Comparison of ENCODE assay signal across 24 mouse cellular contexts in the genomic region with DNA sequence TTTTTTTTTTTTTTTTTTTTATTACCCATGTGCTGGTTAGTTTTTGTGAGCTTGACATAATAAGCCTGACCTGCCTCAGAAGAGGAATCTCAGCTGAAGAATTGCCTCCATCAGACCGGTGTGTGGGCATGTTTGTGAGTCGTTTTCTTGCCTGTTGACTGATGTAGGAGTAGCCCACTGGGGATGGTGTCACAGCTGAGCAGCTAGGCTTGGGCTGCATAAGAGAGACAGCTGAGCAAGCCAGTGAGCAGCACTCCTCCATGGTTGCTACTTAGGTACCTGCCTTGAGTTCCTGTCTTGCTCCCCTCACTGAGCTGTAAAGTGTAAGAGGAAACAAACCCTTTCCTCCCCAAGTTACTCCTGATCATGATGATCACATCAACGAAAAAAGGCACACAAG. TPM values are rescaled to one million over a fixed set of nuclear protein-coding genes. Genes with fewer than 3 reads are reported as not detected.
A peak's percentile ranks its signal among the peaks of the same experiment; 100 is the strongest.
DNase-seq lines count a peak whose midpoint lies in the region; ATAC-seq and TF ChIP-seq lines count a peak whose summit lies in the region.
"Had no signal": no experiment of that assay in that cellular context is flagged by ENCODE, and none has a peak within 500 bp of the region (broad histone marks: within the 10 kb centered on the region; RNA-seq: fewer than 3 reads in every experiment).

No protein-coding gene starts in this region.

- H3K9me3 ChIP-seq in hindbrain, embryonic 13.5 days: no peaks in the 10 kb centered on the region
- no peaks in the 10 kb centered on the region for H3K9me3 ChIP-seq in hindbrain, embryonic 12.5 days (replicated peaks)
- peaks cover 11% of the 10 kb centered on the region for H3K9me3 ChIP-seq in CH12.LX (replicated peaks; ENCODE audit: low read length)
- no peaks in the 10 kb centered on the region for H3K9me3 ChIP-seq in hindbrain, postnatal 0 days (ENCODE audit: low read length)
- H3K9me3 ChIP-seq: heart, embryonic 15.5 days; liver, embryonic 13.5 days; neural tube, embryonic 12.5 days had no signal

- no peaks in the 10 kb centered on the region for H3K27me3 ChIP-seq in hindbrain, embryonic 13.5 days
- H3K27me3 ChIP-seq in hindbrain, embryonic 12.5 days: no peaks in the 10 kb centered on the region
- H3K27me3 ChIP-seq in CH12.LX (replicated peaks): no peaks in the 10 kb centered on the region
- H3K27me3 ChIP-seq in hindbrain, postnatal 0 days (ENCODE audit: insufficient read depth, low read length): no peaks in the 10 kb centered on the region
- H3K27me3 ChIP-seq: heart, embryonic 15.5 days; liver, embryonic 13.5 days; neural tube, embryonic 12.5 days had no signal

- H3K4me3 ChIP-seq in hindbrain, embryonic 13.5 days: no peak overlapping the region
- H3K4me3 ChIP-seq in hindbrain, embryonic 12.5 days: no peak overlapping the region
- H3K4me3 ChIP-seq in CH12.LX (replicated peaks in 1 of 3; ENCODE audit: low read depth in 2 of 3, low read length in 2 of 3, poor library complexity in 1 of 3) (no peak overlapping the region), macrophage (ENCODE audit: inconsistent target) (no peak overlapping the region)
- H3K4me3 ChIP-seq in hindbrain, postnatal 0 days (ENCODE audit: low read length): no peak overlapping the region
- H3K4me3 ChIP-seq: heart, embryonic 15.5 days; liver, embryonic 13.5 days; neural tube, embryonic 12.5 days had no signal

- 0 out of 2 replicates have a peak overlapping the region, but pooled peaks have one; percentile 30 for H3K27ac ChIP-seq in hindbrain, embryonic 13.5 days
- H3K27ac ChIP-seq in hindbrain, embryonic 12.5 days: no peak overlapping the region
- H3K27ac ChIP-seq in CH12.LX (ENCODE audit: insufficient read depth, low read depth): no peak overlapping the region
- peak overlapping the region; percentile 86 for H3K27ac ChIP-seq in macrophage
- no peak overlapping the region for H3K27ac ChIP-seq in hindbrain, postnatal 0 days
- H3K27ac ChIP-seq: heart, embryonic 15.5 days; liver, embryonic 13.5 days; neural tube, embryonic 12.5 days had no signal

- H3K79me2 ChIP-seq in CH12.LX (replicated peaks; ENCODE audit: control insufficient read depth, extremely low read depth, insufficient read depth, poor library complexity, severe bottlenecking) (no peaks in the 10 kb centered on the region), macrophage (ENCODE audit: inconsistent target) (no peaks in the 10 kb centered on the region)

- TF ChIP-seq EP300 in CH12.LX (IDR thresholded peaks at IDR 0.05; ENCODE audit: low read length): no peak

- no peak for TF ChIP-seq CTCF in CH12.LX (conservative IDR thresholded peaks at IDR 0.05 in 1 of 2, IDR thresholded peaks at IDR 0.05 in 1 of 2; ENCODE audit: low read depth in 2 of 2, low read length in 2 of 2)
- no peak for TF ChIP-seq CTCF in hindbrain, postnatal 0 days (IDR thresholded peaks at IDR 0.05; ENCODE audit: low read depth)

- dilution Hi-C loops in CH12.LX (cut with MboI; ENCODE audit: extremely low pct_ligation_motif_present, extremely low pct_unique_long_range_greater_than_20kb, low sequenced_read_pairs): no loop called here

- ATAC-seq in hindbrain, embryonic 13.5 days (ENCODE audit: low FRiP score): no peak
- ATAC-seq in hindbrain, embryonic 12.5 days (ENCODE audit: low FRiP score): no peak
- ATAC-seq in hindbrain, postnatal 0 days: no peak
- ATAC-seq: forebrain, embryonic 14.5 days; lung, postnatal 0 days; midbrain, embryonic 16.5 days had no signal

- TF ChIP-seq RAD21 in CH12.LX (IDR thresholded peaks at IDR 0.05; ENCODE audit: low read depth, low read length): no peak

- 84% methylated on average over 3 of the region's 3 CpGs for WGBS in hindbrain, embryonic 13.5 days
- WGBS in hindbrain, embryonic 12.5 days: 58% methylated on average over 3 of the region's 3 CpGs
- 81% methylated on average over 3 of the region's 3 CpGs for WGBS in macrophage (ENCODE audit: missing documents)
- WGBS in hindbrain, postnatal 0 days: 73% methylated on average over 3 of the region's 3 CpGs

- H3K4me1 ChIP-seq in hindbrain, embryonic 13.5 days (replicated peaks): no peaks in the 10 kb centered on the region
- no peaks in the 10 kb centered on the region for H3K4me1 ChIP-seq in hindbrain, embryonic 12.5 days
- peaks cover 4 to 12% of the 10 kb centered on the region in 2 experiments; a peak in 2 of 4 replicates for H3K4me1 ChIP-seq in CH12.LX (ENCODE audit: control insufficient read depth in 1 of 2, insufficient read depth in 2 of 2)
- no peaks in the 10 kb centered on the region for H3K4me1 ChIP-seq in hindbrain, postnatal 0 days (ENCODE audit: insufficient read depth, low read length)
- H3K4me1 ChIP-seq: heart, embryonic 15.5 days; liver, embryonic 13.5 days; neural tube, embryonic 12.5 days had no signal

- no peak for TF ChIP-seq POLR2A in CH12.LX (IDR thresholded peaks at IDR 0.05; ENCODE audit: low read depth, low read length)

- peak; percentile 25 for DNase-seq in CH12.LX (ENCODE audit: extremely low read depth)
- peak; percentile 59 for DNase-seq in brain, adult 2 months (ENCODE audit: low read depth, low spot score)
- no peak for DNase-seq in liver
- no peak for DNase-seq in lung, postnatal 10 days
- DNase-seq in hindbrain, postnatal 0 days (ENCODE audit: low spot score): no peak
- DNase-seq: adrenal gland, postnatal 36 days; cerebellum, adult 11 months; cerebellum, adult 9-10 months; cerebellum, postnatal 36 days; kidney, adult 2 months; kidney, postnatal 25 days; left cerebral cortex, postnatal 4 days; liver, embryonic 13.5 days; lung, adult 18-20 months; right cerebral cortex, postnatal 4 days had no signal

- H3K36me3 ChIP-seq in hindbrain, embryonic 13.5 days: no peaks in the 10 kb centered on the region
- no peaks in the 10 kb centered on the region for H3K36me3 ChIP-seq in hindbrain, embryonic 12.5 days
- no peaks in the 10 kb centered on the region for H3K36me3 ChIP-seq in CH12.LX (replicated peaks in 1 of 2; ENCODE audit: control insufficient read depth in 1 of 2, insufficient read depth in 1 of 2, low read length in 1 of 2)
- H3K36me3 ChIP-seq in macrophage (ENCODE audit: inconsistent target): no peaks in the 10 kb centered on the region
- H3K36me3 ChIP-seq in hindbrain, postnatal 0 days (ENCODE audit: insufficient read depth, low read length): no peaks in the 10 kb centered on the region
- H3K36me3 ChIP-seq: heart, embryonic 15.5 days; liver, embryonic 13.5 days; neural tube, embryonic 12.5 days had no signal

- H3K4me2 ChIP-seq in hindbrain, embryonic 13.5 days: no peak overlapping the region
- H3K4me2 ChIP-seq in hindbrain, embryonic 12.5 days (replicated peaks): no peak overlapping the region
- 0 out of 2 replicates have a peak overlapping the region, but pooled peaks have one; percentile 43 for H3K4me2 ChIP-seq in CH12.LX (ENCODE audit: insufficient read depth, low read depth, poor library complexity, severe bottlenecking)
- H3K4me2 ChIP-seq in hindbrain, postnatal 0 days (ENCODE audit: low read depth, low read length): no peak overlapping the region
- H3K4me2 ChIP-seq: heart, embryonic 15.5 days; liver, embryonic 13.5 days; midbrain, embryonic 11.5 days; neural tube, embryonic 12.5 days had no signal

- no peak overlapping the region for H3K9ac ChIP-seq in hindbrain, embryonic 13.5 days
- H3K9ac ChIP-seq in hindbrain, embryonic 12.5 days: no peak overlapping the region
- no peak overlapping the region for H3K9ac ChIP-seq in CH12.LX (ENCODE audit: insufficient read depth, low read depth)
- H3K9ac ChIP-seq in hindbrain, postnatal 0 days (replicated peaks; ENCODE audit: low read length): no peak overlapping the region
- H3K9ac ChIP-seq: heart, embryonic 15.5 days; liver, embryonic 13.5 days; neural tube, embryonic 12.5 days had no signal

- in situ Hi-C loops in CH12.LX (cut with MboI; ENCODE audit: low pct_ligation_motif_present, low pct_unique_long_range_greater_than_20kb, low sequenced_read_pairs): loop anchor here (10.0 kb wide), 1 partner anchor 105 kb away; no protein-coding TSS in a partner anchor

TF ChIP-seq in CH12.LX, 34 proteins besides CTCF, POLR2A, EP300 and RAD21:
- no peak for TF ChIP-seq ZMIZ1 (IDR thresholded peaks at IDR 0.05; ENCODE audit: low read depth, low read length)
- no peak for TF ChIP-seq ZNF384 (IDR thresholded peaks at IDR 0.05; ENCODE audit: low read depth, low read length)
- TF ChIP-seq BHLHE40 (IDR thresholded peaks at IDR 0.05; ENCODE audit: low read depth, low read length): no peak
- TF ChIP-seq MYC (IDR thresholded peaks at IDR 0.05; ENCODE audit: low read depth, low read length): no peak
- no peak for TF ChIP-seq NELFE (IDR thresholded peaks at IDR 0.05; ENCODE audit: low read depth, low read length)
- no peak for TF ChIP-seq TCF12 (IDR thresholded peaks at IDR 0.05; ENCODE audit: low read depth, low read length)
- no peak for TF ChIP-seq RCOR1 (conservative IDR thresholded peaks at IDR 0.05; ENCODE audit: low read depth, low read length)

RNA-seq across cellular contexts. Expression of a gene that starts 7.2 kb away (rescaled TPM):
- polyA plus RNA-seq in hindbrain, embryonic 13.5 days (2015; fragmentation: Nextera tagmentation; extraction: Ambion mirVana): 19.3 and 21.4 TPM in 2 replicates
- polyA plus RNA-seq in hindbrain, embryonic 12.5 days (2016; fragmentation: Nextera tagmentation; extraction: Ambion mirVana): 23.2 and 29.3 TPM in 2 replicates
- 30.1 and 34.5 TPM in 2 replicates for total RNA-seq in CH12.LX (2012; rRNA removed)
- 27.6 and 30.4 TPM in 2 replicates for total RNA-seq in CH12.LX (2014; rRNA removed)
- 31.5 and 51.9 TPM in 2 replicates for polyA plus RNA-seq in CH12.LX (2012; ENCODE audit: insufficient read length, low read depth)
- 100 to 1,000 TPM; 190 to 627 (median 375) TPM for total RNA-seq in macrophage (2018; cell fraction: chromatin; rRNA removed)
- total RNA-seq in macrophage (2018; cell fraction: cytosol; rRNA removed): 100 to 1,000 TPM in 5 of 26 experiments, 10 to 100 TPM in 21; 53.0 to 119 (median 86.7) TPM
- 100 to 1,000 TPM; 141 to 415 (median 213) TPM for total RNA-seq in macrophage (2018; cell fraction: nucleus; rRNA removed)
- 52.3 to 82.4 TPM (median 64.2 TPM) in 3 replicates for polyA plus RNA-seq in macrophage (2018)
- total RNA-seq in hindbrain, postnatal 0 days (2014; rRNA removed): 44.5 and 53.7 TPM in 2 replicates
- polyA plus RNA-seq in hindbrain, postnatal 0 days (2015; fragmentation: Nextera tagmentation; extraction: Ambion mirVana): 14.2 and 15.2 TPM in 2 replicates

Comparison
In these comparisons a context has a peak if more than half of its experiments do, and no peak if none do; other contexts are left out.
1. H3K27ac ChIP-seq: peak in hindbrain, embryonic 13.5 days (single experiment) and macrophage (single experiment); none in hindbrain, embryonic 12.5 days (single experiment), CH12.LX (single experiment) and hindbrain, postnatal 0 days (single experiment).
2. DNase-seq: peak in CH12.LX (single experiment) and brain, adult 2 months (single experiment); none in liver (single experiment), lung, postnatal 10 days (single experiment) and hindbrain, postnatal 0 days (single experiment).